Mouse (Mus musculus): ENCODE measurements around the gene Zcchc8. TPM values are rescaled to one million over a fixed set of nuclear protein-coding genes. Genes with fewer than 3 reads are reported as not detected.
"Not testable (repeated sequence)": the region's sequence is repeated elsewhere in the genome, so short reads cannot be mapped to it uniquely, and the experiment has no call there.

Zcchc8 gene
- polyA plus RNA-seq (2015; fragmentation: Nextera tagmentation; extraction: Ambion mirVana): 69.3 and 78.6 TPM in 2 replicates

- H3K36me3 ChIP-seq (ENCODE audit: insufficient read depth, low read length): peaks cover 6% of the 10 kb centered on the region
- peak within 1 kb of the TSS; percentile 77 for H3K4me2 ChIP-seq (replicated peaks; ENCODE audit: low read depth, low read length)
- under 1% methylated on average over 82 of the region's 83 CpGs for WGBS
- ATAC-seq (ENCODE audit: low FRiP score, low TSS enrichment): peak; percentile 100
- no peaks in the 10 kb centered on the region for H3K9me3 ChIP-seq (ENCODE audit: low read length)
- H3K9ac ChIP-seq (replicated peaks; ENCODE audit: low read length): peak within 1 kb of the TSS; percentile 88
- peak within 1 kb of the TSS; percentile 86 for H3K27ac ChIP-seq (ENCODE audit: low read length)
- peaks cover 21% of the 10 kb centered on the region for H3K4me1 ChIP-seq (ENCODE audit: insufficient read depth, low read length)
- peak within 1 kb of the TSS; percentile 78 for H3K4me3 ChIP-seq (ENCODE audit: low read length)
- no peaks in the 10 kb centered on the region for H3K27me3 ChIP-seq (ENCODE audit: insufficient read depth, low read length)
Observed at GRCm38 (mm10) chr5:123720328-123721311, at the start of gene Zcchc8. Gene Zcchc8, minus strand, starts transcription at chr5:123721100.

GRCm38 (mm10) chr5:123766455-123766854, 45.6 kb upstream of the Zcchc8 start:
- whole genome bisulfite sequencing: 94% methylated on average over 11 of the region's 11 CpGs
- not testable (repeated sequence) for H3K4me2 ChIP-seq (replicated peaks; ENCODE audit: low read depth, low read length); H3K4me1 ChIP-seq (ENCODE audit: insufficient read depth, low read length); ATAC-seq (ENCODE audit: low FRiP score, low TSS enrichment); H3K27ac ChIP-seq (ENCODE audit: low read length); H3K9me3 ChIP-seq (ENCODE audit: low read length); H3K9ac ChIP-seq (replicated peaks; ENCODE audit: low read length); H3K27me3 ChIP-seq (ENCODE audit: insufficient read depth, low read length); H3K4me3 ChIP-seq (ENCODE audit: low read length)
- H3K36me3 ChIP-seq (ENCODE audit: insufficient read depth, low read length): peaks cover 37% of the 10 kb centered on the region

DNA sequence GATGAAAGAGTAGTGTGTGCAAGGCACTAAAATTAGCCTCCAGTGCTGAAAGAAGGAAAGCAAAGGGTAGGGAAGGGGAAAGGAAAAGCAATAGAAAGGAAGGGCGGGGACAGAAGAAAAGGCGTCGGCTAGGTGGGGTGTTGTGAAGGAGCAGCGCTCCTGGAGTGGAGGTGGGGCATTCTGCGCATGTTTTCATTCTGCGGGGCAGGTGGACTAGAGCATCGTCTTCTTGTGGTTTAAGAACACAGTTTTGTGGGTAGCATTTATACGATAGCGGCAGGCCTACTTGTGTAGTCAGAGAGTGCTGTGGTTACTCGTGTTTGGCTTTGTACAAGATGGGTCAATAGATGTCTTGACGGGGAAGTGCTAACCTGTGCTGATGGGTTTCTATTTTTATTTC, 44.6 kb upstream of the Zcchc8 start:
- Histone ChIP-seq H3K4me2 (replicated peaks; ENCODE audit: low read depth, low read length) (no peak overlapping the region), H3K9ac (replicated peaks; ENCODE audit: low read length) (no peak overlapping the region), H3K4me1 (ENCODE audit: insufficient read depth, low read length) (no peaks in the 10 kb centered on the region), H3K9me3 (ENCODE audit: low read length) (no peaks in the 10 kb centered on the region), H3K27ac (ENCODE audit: low read length) (no peak overlapping the region), H3K27me3 (ENCODE audit: insufficient read depth, low read length) (no peaks in the 10 kb centered on the region), H3K36me3 (ENCODE audit: insufficient read depth, low read length) (peaks cover 39% of the 10 kb centered on the region; the same call in 1 of the 2 replicates), H3K4me3 (ENCODE audit: low read length) (no peak overlapping the region)
- no peak for ATAC-seq (ENCODE audit: low FRiP score, low TSS enrichment)
- WGBS: 95% methylated on average over 11 of the region's 11 CpGs

GRCm38 (mm10) chr5:123749065-123750064, 28.5 kb upstream of the Zcchc8 start, which contains the start of the genes Rsrc2 and Kntc1:
Gene Rsrc2, minus strand, starts transcription at chr5:123749414.
Gene Kntc1, plus strand, starts transcription at chr5:123749716.
- H3K4me2 ChIP-seq (replicated peaks; ENCODE audit: low read depth, low read length): peak within 1 kb of the TSS; percentile 68
- H3K36me3 ChIP-seq (ENCODE audit: insufficient read depth, low read length): peaks cover 4% of the 10 kb centered on the region; the same call in 1 of the 2 replicates
- no peaks in the 10 kb centered on the region for H3K9me3 ChIP-seq (ENCODE audit: low read length)
- H3K27ac ChIP-seq (ENCODE audit: low read length): peak within 1 kb of the TSS; percentile 100
- peak within 1 kb of the TSS; percentile 95 for H3K9ac ChIP-seq (replicated peaks; ENCODE audit: low read length)
- peaks cover 27% of the 10 kb centered on the region for H3K4me1 ChIP-seq (ENCODE audit: insufficient read depth, low read length)
- H3K27me3 ChIP-seq (ENCODE audit: insufficient read depth, low read length): no peaks in the 10 kb centered on the region
- ATAC-seq (ENCODE audit: low FRiP score, low TSS enrichment): peak; percentile 97
- under 1% methylated on average over 63 of the region's 63 CpGs for WGBS
- peak within 1 kb of the TSS; percentile 87 for H3K4me3 ChIP-seq (ENCODE audit: low read length)

- under 1% methylated on average over 18 of the region's 18 CpGs for WGBS
Observed at GRCm38 (mm10) chr5:123748339-123749064, 27.6 kb upstream of the Zcchc8 start.

GRCm38 (mm10) chr5:123747604-123748003, 26.7 kb upstream of the Zcchc8 start:
- no peak for ATAC-seq (ENCODE audit: low FRiP score, low TSS enrichment)
- Histone ChIP-seq H3K9me3 (ENCODE audit: low read length) (no peaks in the 10 kb centered on the region), H3K4me2 (replicated peaks; ENCODE audit: low read depth, low read length) (peak overlapping the region; percentile 68), H3K36me3 (ENCODE audit: insufficient read depth, low read length) (peaks cover 19% of the 10 kb centered on the region), H3K27ac (ENCODE audit: low read length) (no peak overlapping the region), H3K4me1 (ENCODE audit: insufficient read depth, low read length) (peaks cover 27% of the 10 kb centered on the region), H3K9ac (replicated peaks; ENCODE audit: low read length) (peak overlapping the region; percentile 66), H3K27me3 (ENCODE audit: insufficient read depth, low read length) (no peaks in the 10 kb centered on the region), H3K4me3 (ENCODE audit: low read length) (peak overlapping the region; percentile 87)
- WGBS: 14% methylated on average over 7 of the region's 7 CpGs

More at GRCm38 (mm10) chr5:123748339-123749064, 27.6 kb upstream of the Zcchc8 start:
- Histone ChIP-seq H3K36me3 (ENCODE audit: insufficient read depth, low read length) (peaks cover 13% of the 10 kb centered on the region), H3K9ac (replicated peaks; ENCODE audit: low read length) (peak overlapping the region; percentile 95), H3K4me2 (replicated peaks; ENCODE audit: low read depth, low read length) (peak overlapping the region; percentile 68), H3K4me1 (ENCODE audit: insufficient read depth, low read length) (peaks cover 27% of the 10 kb centered on the region), H3K9me3 (ENCODE audit: low read length) (no peaks in the 10 kb centered on the region), H3K4me3 (ENCODE audit: low read length) (peak overlapping the region; percentile 87), H3K27ac (ENCODE audit: low read length) (peak overlapping the region; percentile 100), H3K27me3 (ENCODE audit: insufficient read depth, low read length) (no peaks in the 10 kb centered on the region)
- no peak; the same call in 1 of the 2 replicates for ATAC-seq (ENCODE audit: low FRiP score, low TSS enrichment)

DNA sequence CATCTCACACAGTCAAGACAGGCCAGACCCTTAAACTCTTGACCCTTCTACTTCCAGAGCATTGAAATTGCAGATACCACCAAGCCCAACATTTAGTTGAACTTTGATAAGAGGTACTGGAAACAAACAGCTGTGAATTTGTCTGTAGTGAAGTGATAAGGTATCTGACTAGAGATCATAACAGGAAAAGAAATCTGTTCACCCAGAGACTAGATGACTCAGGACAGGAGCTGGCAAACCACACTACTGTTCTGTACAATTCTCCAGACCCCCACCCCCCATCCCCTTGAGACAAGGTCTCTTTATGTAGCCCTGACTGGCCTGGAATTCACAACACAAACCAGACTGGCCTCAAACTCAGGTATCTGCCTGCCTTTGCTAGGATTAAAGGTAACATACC, 25.4 kb upstream of the Zcchc8 start:
- Histone ChIP-seq H3K4me2 (replicated peaks; ENCODE audit: low read depth, low read length) (peak overlapping the region; percentile 68), H3K9ac (replicated peaks; ENCODE audit: low read length) (no peak overlapping the region), H3K9me3 (ENCODE audit: low read length) (no peaks in the 10 kb centered on the region), H3K4me1 (ENCODE audit: insufficient read depth, low read length) (peaks cover 27% of the 10 kb centered on the region), H3K36me3 (ENCODE audit: insufficient read depth, low read length) (peaks cover 20% of the 10 kb centered on the region), H3K27ac (ENCODE audit: low read length) (no peak overlapping the region), H3K27me3 (ENCODE audit: insufficient read depth, low read length) (no peaks in the 10 kb centered on the region), H3K4me3 (ENCODE audit: low read length) (peak overlapping the region; percentile 25)
- ATAC-seq (ENCODE audit: low FRiP score, low TSS enrichment): no peak

DNA sequence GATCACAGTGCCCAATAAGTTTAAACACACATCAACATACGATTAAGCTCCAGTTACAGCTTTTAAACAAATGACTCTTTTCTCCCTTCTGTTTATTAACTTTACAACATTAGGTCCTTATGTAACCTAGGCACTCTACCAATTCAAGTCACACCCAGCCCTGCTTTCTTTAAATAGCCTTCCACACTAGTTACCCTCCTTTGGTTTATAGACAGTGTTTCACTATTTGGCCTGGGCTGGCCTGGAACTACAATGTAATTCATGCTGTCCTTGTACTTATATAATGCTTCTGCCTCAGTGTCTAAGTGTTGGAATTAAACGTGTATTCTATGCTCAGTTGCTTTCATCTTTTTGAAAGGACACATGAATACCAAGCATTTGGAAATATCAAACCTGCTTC, 23.5 kb upstream of the Zcchc8 start:
- Histone ChIP-seq H3K4me1 (ENCODE audit: insufficient read depth, low read length) (peaks cover 18% of the 10 kb centered on the region), H3K27me3 (ENCODE audit: insufficient read depth, low read length) (no peaks in the 10 kb centered on the region), H3K4me2 (replicated peaks; ENCODE audit: low read depth, low read length) (no peak overlapping the region), H3K4me3 (ENCODE audit: low read length) (no peak overlapping the region), H3K9ac (replicated peaks; ENCODE audit: low read length) (no peak overlapping the region), H3K36me3 (ENCODE audit: insufficient read depth, low read length) (peaks cover 31% of the 10 kb centered on the region), H3K27ac (ENCODE audit: low read length) (no peak overlapping the region), H3K9me3 (ENCODE audit: low read length) (no peaks in the 10 kb centered on the region)
- no peak for ATAC-seq (ENCODE audit: low FRiP score, low TSS enrichment)
- 88% methylated on average over 2 of the region's 2 CpGs for WGBS

DNA sequence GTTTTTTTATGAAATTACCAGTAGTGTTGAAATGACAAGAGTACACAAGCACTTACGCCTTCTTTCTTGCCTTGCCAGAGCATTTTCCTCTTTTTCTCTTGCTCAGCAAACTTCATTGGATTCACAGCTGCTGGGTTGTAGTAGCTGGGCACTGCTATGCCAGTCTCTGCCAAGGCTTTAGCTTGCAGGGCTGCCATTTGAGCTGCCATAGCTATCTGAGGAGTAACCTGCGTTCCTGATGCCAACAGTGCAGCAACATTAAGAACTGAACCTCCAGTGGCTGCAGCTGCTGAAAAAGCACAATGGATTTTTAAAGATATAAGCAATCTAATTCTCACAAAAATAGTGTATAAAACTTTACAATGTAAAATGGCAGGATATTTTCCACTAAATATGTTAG, 10.1 kb upstream of the Zcchc8 start:
- H3K27ac ChIP-seq (ENCODE audit: low read length): no peak overlapping the region
- no peaks in the 10 kb centered on the region for H3K27me3 ChIP-seq (ENCODE audit: insufficient read depth, low read length)
- 99% methylated on average over 2 of the region's 2 CpGs for WGBS
- no peak overlapping the region for H3K4me3 ChIP-seq (ENCODE audit: low read length)
- no peak for ATAC-seq (ENCODE audit: low FRiP score, low TSS enrichment)
- peaks cover 58% of the 10 kb centered on the region for H3K36me3 ChIP-seq (ENCODE audit: insufficient read depth, low read length)
- H3K4me1 ChIP-seq (ENCODE audit: insufficient read depth, low read length): no peaks in the 10 kb centered on the region
- no peak overlapping the region for H3K4me2 ChIP-seq (replicated peaks; ENCODE audit: low read depth, low read length)
- H3K9ac ChIP-seq (replicated peaks; ENCODE audit: low read length): no peak overlapping the region
- H3K9me3 ChIP-seq (ENCODE audit: low read length): no peaks in the 10 kb centered on the region

All from kidney, embryonic 16.5 days (tissue).